Mouse (Mus musculus) erythroblast, embryonic 14.5 days (primary cell): ENCODE results near the gene Tfpi. TPM values are rescaled to one million over a fixed set of nuclear protein-coding genes. Genes with fewer than 3 reads are reported as not detected.

Experiments
- H3K27me3 ChIP-seq: 2 replicates; pipeline ENCODE4 v1.6.1; 2012; ENCODE audit warnings: inconsistent platforms; ENCODE audit not compliant: control insufficient read depth
- H3K36me3 ChIP-seq: 2 replicates; pipeline ENCODE4 v1.6.1; 2012; ENCODE audit warnings: mild to moderate bottlenecking, inconsistent platforms; ENCODE audit not compliant: control insufficient read depth
- H3K4me1 ChIP-seq: 2 replicates; pipeline ENCODE4 v1.6.1; 2012; ENCODE audit warnings: inconsistent platforms; ENCODE audit not compliant: control insufficient read depth
- H3K4me3 ChIP-seq: replicated peaks from 2 replicates; pipeline ENCODE3; 2012; ENCODE audit warnings: moderate library complexity, mild to moderate bottlenecking, inconsistent platforms
- H3K9me3 ChIP-seq: 2 replicates; pipeline ENCODE4 v1.6.1; 2012; ENCODE audit warnings: low read length, inconsistent platforms, mixed read lengths; ENCODE audit not compliant: control insufficient read depth
- GATA1 ChIP-seq: IDR thresholded peaks from 2 replicates; pipeline ENCODE4 v1.6.1; 2012; ENCODE audit warnings: low read length, inconsistent platforms, mixed read lengths
- TAL1 ChIP-seq: IDR thresholded peaks from 3 replicates; pipeline ENCODE4 v1.6.1; 2012; ENCODE audit warnings: low read length, inconsistent platforms, mixed read lengths
- polyA plus RNA-seq: library from polyadenylated mRNA; stranded (reverse); fragments of >175 nt; gene quantifications from 2 replicates; pipeline ENCODE4 v1.2.3, GENCODE M21; 2012

Tfpi gene
- polyA plus RNA-seq, 1 experiment: not detected

- Histone ChIP-seq H3K27me3 (no peaks in the 10 kb centered on the region), H3K4me1 (peaks cover 13% of the 10 kb centered on the region), H3K9me3 (no peaks in the 10 kb centered on the region), H3K4me3 (peak overlapping the region; percentile 54), H3K36me3 (no peaks in the 10 kb centered on the region)
- TF ChIP-seq GATA1: no peak
- no peak for TF ChIP-seq TAL1
Measured at GRCm38 (mm10) chr2:84387394-84388022, 89.1 kb downstream of the Tfpi start.

GRCm38 (mm10) chr2:84386563-84387393 lies 89.8 kb downstream of the Tfpi start:
- H3K4me1 ChIP-seq: peaks cover 13% of the 10 kb centered on the region
- no peaks in the 10 kb centered on the region for H3K9me3 ChIP-seq
- peak overlapping the region; percentile 54 for H3K4me3 ChIP-seq
- TF ChIP-seq GATA1 (no peak), TAL1 (no peak)
- H3K27me3 ChIP-seq: no peaks in the 10 kb centered on the region
- H3K36me3 ChIP-seq: no peaks in the 10 kb centered on the region

- no peak for TF ChIP-seq TAL1
- no peak for TF ChIP-seq GATA1
- Histone ChIP-seq H3K4me1 (peaks cover 13% of the 10 kb centered on the region), H3K27me3 (no peaks in the 10 kb centered on the region), H3K9me3 (no peaks in the 10 kb centered on the region), H3K4me3 (no peak overlapping the region), H3K36me3 (no peaks in the 10 kb centered on the region)
Measured at GRCm38 (mm10) chr2:84384911-84385693, 91.5 kb downstream of the Tfpi start.

- no peaks in the 10 kb centered on the region for H3K36me3 ChIP-seq
- H3K4me1 ChIP-seq: peaks cover 13% of the 10 kb centered on the region
- TF ChIP-seq GATA1 (no peak), TAL1 (no peak)
- H3K4me3 ChIP-seq: no peak overlapping the region
- H3K27me3 ChIP-seq: no peaks in the 10 kb centered on the region
- no peaks in the 10 kb centered on the region for H3K9me3 ChIP-seq
Measured at GRCm38 (mm10) chr2:84383828-84384227, 92.7 kb downstream of the Tfpi start.

Other genes with a start within 250 kb of the Tfpi start
- not detected in 2 replicates for gene Calcrl, start 51.4 kb downstream of the Tfpi start, polyA plus RNA-seq
- gene Ctnnd1, start 174.0 kb upstream of the Tfpi start, polyA plus RNA-seq: 0.23 and 0.29 TPM in 2 replicates
- gene Btbd18, start 182.3 kb upstream of the Tfpi start, polyA plus RNA-seq: not detected in 2 replicates
- 19.5 and 22.6 TPM in 2 replicates for gene Selenoh, start 194.0 kb upstream of the Tfpi start, polyA plus RNA-seq
- gene Gm28635, start 201.3 kb upstream of the Tfpi start, polyA plus RNA-seq: not detected in 2 replicates
- 3.0 and 3.1 TPM in 2 replicates for gene Med19, start 201.6 kb upstream of the Tfpi start, polyA plus RNA-seq
- 0.56 and 0.83 TPM in 2 replicates for gene Tmx2, start 202.4 kb upstream of the Tfpi start, polyA plus RNA-seq
- gene Zdhhc5, start 238.4 kb upstream of the Tfpi start, polyA plus RNA-seq: 5.5 and 5.9 TPM in 2 replicates